13 mouse cellular contexts compared by ENCODE assay signal in the genomic region with DNA sequence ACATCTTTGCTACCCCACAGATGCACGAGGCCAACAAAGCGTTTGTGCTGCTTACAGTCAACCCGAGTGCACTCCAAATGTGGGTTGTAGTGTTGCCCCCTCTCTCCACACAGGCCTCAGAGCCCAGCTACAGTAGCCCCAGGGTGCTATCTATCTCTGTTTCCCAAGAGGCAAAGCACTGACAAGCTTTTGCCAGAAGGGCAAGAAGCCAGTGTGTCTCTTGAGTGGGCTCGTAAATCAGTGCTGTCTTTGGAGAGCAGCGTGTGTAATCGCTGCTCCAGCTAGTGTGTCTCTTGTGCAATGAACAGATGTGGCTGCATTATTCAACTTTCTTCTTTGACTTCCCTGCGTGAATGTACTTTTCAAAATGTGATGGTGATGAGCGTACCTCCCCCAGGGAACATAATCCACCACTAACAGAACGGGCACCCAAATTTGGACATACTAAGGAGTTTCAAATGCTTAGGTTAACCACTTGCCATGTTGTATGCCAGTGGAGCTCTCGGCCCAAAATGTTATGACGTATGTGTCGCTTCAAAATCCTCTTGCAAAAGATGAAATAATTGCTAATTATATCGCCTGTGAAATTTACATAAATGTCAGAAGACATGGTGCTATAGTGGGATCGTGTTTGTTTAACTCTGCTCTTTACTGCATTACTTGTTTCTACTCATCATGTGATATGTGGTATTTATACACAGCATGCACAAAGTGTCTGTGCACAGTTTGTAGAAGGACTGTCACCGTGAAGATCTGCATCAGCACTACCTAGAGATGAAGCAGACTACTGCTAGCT.
A peak's percentile ranks its signal among the peaks of the same experiment; 100 is the strongest.
DNase-seq lines count a peak whose midpoint lies in the region; ATAC-seq lines count a peak whose summit lies in the region.
"Had no signal": no experiment of that assay in that cellular context is flagged by ENCODE, and none has a peak within 500 bp of the region (broad histone marks: within the 10 kb centered on the region; RNA-seq: fewer than 3 reads in every experiment).

No protein-coding gene starts in this region.

- intact Hi-C loops in gastrocnemius, postnatal 14 days (cut with DNase I; ENCODE audit: low total_unique reads): no loop called here

- ATAC-seq in neural tube, embryonic 13.5 days (ENCODE audit: low read depth): peak; percentile 74
- no peak for ATAC-seq in monocyte, adult 5-6 weeks (replicated peaks; ENCODE audit: insufficient number of reproducible peaks, low FRiP score, low TSS enrichment, poor library complexity, severe bottlenecking)

- 49% methylated on average over 15 of the region's 15 CpGs for WGBS in neural tube, embryonic 13.5 days
- WGBS in hindbrain, embryonic 10.5 days: 79% methylated on average over 15 of the region's 15 CpGs

- no peak overlapping the region for H3K4me2 ChIP-seq in neural tube, embryonic 13.5 days

- H3K9me3 ChIP-seq in neural tube, embryonic 13.5 days: no peaks in the 10 kb centered on the region
- H3K9me3 ChIP-seq in hindbrain, embryonic 10.5 days: no peaks in the 10 kb centered on the region

- no peaks in the 10 kb centered on the region for H3K27me3 ChIP-seq in neural tube, embryonic 13.5 days
- H3K27me3 ChIP-seq in hindbrain, embryonic 10.5 days (ENCODE audit: insufficient read depth, poor library complexity, severe bottlenecking): no peaks in the 10 kb centered on the region
- H3K27me3 ChIP-seq: CH12.LX had no signal

- no peak overlapping the region for H3K4me3 ChIP-seq in neural tube, embryonic 13.5 days
- H3K4me3 ChIP-seq in hindbrain, embryonic 10.5 days: no peak overlapping the region
- H3K4me3 ChIP-seq: erythroblast, embryonic 14.5 days had no signal

- H3K27ac ChIP-seq in neural tube, embryonic 13.5 days (replicated peaks): peak overlapping the region; percentile 49
- H3K27ac ChIP-seq in hindbrain, embryonic 10.5 days: no peak overlapping the region

- peak; percentile 25 for DNase-seq in gastrocnemius, postnatal 14 days
- no peak for DNase-seq in gastrocnemius, postnatal 10 days
- no peak for DNase-seq in neural tube, embryonic 10.5 days (ENCODE audit: extremely low spot score, low spot score)
- peak; percentile 25 for DNase-seq in adrenal gland, postnatal 25 days
- DNase-seq in lung, postnatal 4 days: peak; percentile 30 to 54
- no peak for DNase-seq in hindbrain, embryonic 10.5 days (ENCODE audit: low spot score)
- DNase-seq: cerebellum, adult 9-11 months; kidney, adult 11 months; right cerebral cortex, postnatal 25 days had no signal

- no peaks in the 10 kb centered on the region for H3K36me3 ChIP-seq in neural tube, embryonic 13.5 days
- H3K36me3 ChIP-seq in hindbrain, embryonic 10.5 days: no peaks in the 10 kb centered on the region

- H3K9ac ChIP-seq in neural tube, embryonic 13.5 days: no peak overlapping the region

- H3K4me1 ChIP-seq in neural tube, embryonic 13.5 days (replicated peaks): peaks cover 11% of the 10 kb centered on the region
- H3K4me1 ChIP-seq in hindbrain, embryonic 10.5 days (replicated peaks): no peaks in the 10 kb centered on the region

Comparison
In these comparisons a context has a peak if more than half of its experiments do, and no peak if none do; other contexts are left out.
1. DNase-seq: peak in gastrocnemius, postnatal 14 days (single experiment), adrenal gland, postnatal 25 days (single experiment) and lung, postnatal 4 days (2 of 2); none in gastrocnemius, postnatal 10 days (single experiment), neural tube, embryonic 10.5 days (single experiment) and hindbrain, embryonic 10.5 days (single experiment).